Mouse (Mus musculus) embryonic fibroblast, embryonic 13.5 days (primary cell): Measurements from ENCODE around the gene Sult5a1.

ENCODE experiments used
- CTCF ChIP-seq: IDR thresholded peaks from 2 replicates; pipeline ENCODE4 v1.5.1; 2011; ENCODE audit warnings: mild to moderate bottlenecking, control low read depth, low read length, moderate library complexity, borderline replicate concordance; ENCODE audit not compliant: insufficient read depth
- POLR2A ChIP-seq: IDR thresholded peaks from 2 replicates; pipeline ENCODE4 v1.6.1; 2011; ENCODE audit warnings: low read depth, mild to moderate bottlenecking, control low read depth, low read length, moderate library complexity

DNA sequence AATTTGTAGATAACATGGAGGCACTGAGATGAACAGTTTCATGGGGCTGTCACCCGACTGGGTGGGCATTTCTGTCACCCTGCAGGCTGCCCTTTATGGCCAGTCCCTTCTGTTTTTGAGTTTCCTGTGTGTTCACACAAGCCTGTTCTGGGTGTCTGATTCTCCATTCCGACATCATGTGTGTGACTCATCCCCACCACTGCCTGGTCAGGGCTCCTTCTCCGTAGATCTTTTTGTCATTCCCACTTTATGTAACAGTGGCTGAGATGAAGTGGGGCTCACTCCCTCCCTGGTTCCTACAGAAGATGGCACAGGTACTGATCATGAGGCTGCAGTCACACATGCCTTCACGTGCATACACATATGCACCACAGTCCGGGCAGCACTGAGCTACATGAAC is 35.4 kb downstream of the Sult5a1 start:
- TF ChIP-seq CTCF = no peak
- TF ChIP-seq POLR2A = no peak
